In genomic region chr19:5756321-5756985, GRCm38 (mm10) we compare ENCODE assay signal across 8 mouse cellular contexts. TPM values are rescaled to one million over a fixed set of nuclear protein-coding genes. Genes with fewer than 3 reads are reported as not detected.
DNase-seq lines count a peak whose midpoint lies in the region; ATAC-seq lines count a peak whose summit lies in the region.

No protein-coding gene starts in this region.

- H3K27ac ChIP-seq in hindbrain, embryonic 14.5 days = no peak overlapping the region
- no peak overlapping the region for H3K27ac ChIP-seq in limb, embryonic 12.5 days

- peak overlapping the region; percentile 30 for H3K4me2 ChIP-seq in hindbrain, embryonic 14.5 days (replicated peaks)
- peak overlapping the region; percentile 50 for H3K4me2 ChIP-seq in limb, embryonic 12.5 days

- H3K4me1 ChIP-seq in hindbrain, embryonic 14.5 days (replicated peaks; ENCODE audit: control insufficient read depth, insufficient read depth, low read length) = peaks cover 10% of the 10 kb centered on the region; the same call in 1 of the 2 replicates
- peaks cover 20% of the 10 kb centered on the region for H3K4me1 ChIP-seq in limb, embryonic 12.5 days (replicated peaks)

- H3K4me3 ChIP-seq in hindbrain, embryonic 14.5 days (replicated peaks; ENCODE audit: low read length) = no peak overlapping the region; the same call in 1 of the 2 replicates
- peak overlapping the region; percentile 29 for H3K4me3 ChIP-seq in limb, embryonic 12.5 days (replicated peaks)

- ATAC-seq in hindbrain, embryonic 14.5 days (ENCODE audit: low FRiP score) = peak; percentile 35; the same call in 1 of the 2 replicates
- 0 out of 2 replicates have a peak, but pooled peaks have one; percentile 24 for ATAC-seq in limb, embryonic 12.5 days (ENCODE audit: insufficient number of reproducible peaks, insufficient read depth, low FRiP score, low TSS enrichment, low read depth)
- ATAC-seq in granulocyte monocyte progenitor cell, adult 5-6 weeks (replicated peaks; ENCODE audit: poor library complexity, severe bottlenecking) = no peak

- H3K9ac ChIP-seq in hindbrain, embryonic 14.5 days = 0 out of 2 replicates have a peak overlapping the region, but pooled peaks have one; percentile 0
- H3K9ac ChIP-seq in limb, embryonic 12.5 days (replicated peaks) = peak overlapping the region; percentile 45

- H3K27me3 ChIP-seq in hindbrain, embryonic 14.5 days (ENCODE audit: control insufficient read depth, insufficient read depth, low read length) = peaks cover 69% of the 10 kb centered on the region
- peaks cover 76% of the 10 kb centered on the region for H3K27me3 ChIP-seq in limb, embryonic 12.5 days

- 11% methylated on average over 28 of the region's 29 CpGs for WGBS in hindbrain, embryonic 14.5 days
- WGBS in limb, embryonic 12.5 days = 10% methylated on average over 28 of the region's 29 CpGs

- peaks cover 46% of the 10 kb centered on the region for H3K36me3 ChIP-seq in hindbrain, embryonic 14.5 days (replicated peaks; ENCODE audit: control insufficient read depth, insufficient read depth)
- H3K36me3 ChIP-seq in limb, embryonic 12.5 days = peaks cover 67% of the 10 kb centered on the region

- DNase-seq in cerebellum, adult 9-11 months = peak; percentile 46
- no peak for DNase-seq in cerebellum, postnatal 4 days (ENCODE audit: low spot score in 2 of 2)
- DNase-seq in embryo, embryonic 10 days (ENCODE audit: low spot score) = peak; percentile 39
- no peak for DNase-seq in hindbrain, embryonic 14.5 days (ENCODE audit: low spot score)
- peak; percentile 88 to 93 for DNase-seq in right cerebral cortex, postnatal 10 days (ENCODE audit: low spot score in 2 of 2)
- no peak for DNase-seq in urinary bladder, adult 2 months (ENCODE audit: low spot score)

- H3K9me3 ChIP-seq in hindbrain, embryonic 14.5 days (ENCODE audit: control insufficient read depth, low read length) = no peaks in the 10 kb centered on the region
- no peaks in the 10 kb centered on the region for H3K9me3 ChIP-seq in limb, embryonic 12.5 days

RNA-seq across cellular contexts. Expression of gene Scyl1, which starts 14.8 kb away (rescaled TPM):
- 73.5 and 76.7 TPM in 2 replicates for polyA plus RNA-seq in hindbrain, embryonic 14.5 days (2014; fragmentation: Nextera tagmentation; extraction: Ambion mirVana)
- 74.9 and 78.0 TPM in 2 replicates for polyA plus RNA-seq in limb, embryonic 12.5 days (2016; fragmentation: Nextera tagmentation; extraction: Ambion mirVana)
- polyA plus RNA-seq in urinary bladder, adult 2 months (2012; rRNA removed) = 104 and 123 TPM in 2 replicates
- total RNA-seq in granulocyte monocyte progenitor cell, adult 5-6 weeks (2014; fragmentation: Nextera tagmentation) = 40.9 and 47.7 TPM in 2 replicates
- total RNA-seq in granulocyte monocyte progenitor cell, adult 5-6 weeks (2017) = 22.8 and 23.3 TPM in 2 replicates

RNA-seq across cellular contexts. Expression of gene Ltbp3, which starts 15.7 kb away (rescaled TPM):
- polyA plus RNA-seq in hindbrain, embryonic 14.5 days (2014; fragmentation: Nextera tagmentation; extraction: Ambion mirVana) = 13.8 and 15.8 TPM in 2 replicates
- 17.0 and 30.3 TPM in 2 replicates for polyA plus RNA-seq in limb, embryonic 12.5 days (2016; fragmentation: Nextera tagmentation; extraction: Ambion mirVana)
- 132 and 164 TPM in 2 replicates for polyA plus RNA-seq in urinary bladder, adult 2 months (2012; rRNA removed)
- total RNA-seq in granulocyte monocyte progenitor cell, adult 5-6 weeks (2014; fragmentation: Nextera tagmentation) = 1.8 and 16.0 TPM in 2 replicates
- total RNA-seq in granulocyte monocyte progenitor cell, adult 5-6 weeks (2017) = 3.7 and 3.9 TPM in 2 replicates

RNA-seq across cellular contexts. Expression of gene Fam89b, which starts 27.0 kb away (rescaled TPM):
- 140 and 144 TPM in 2 replicates for polyA plus RNA-seq in hindbrain, embryonic 14.5 days (2014; fragmentation: Nextera tagmentation; extraction: Ambion mirVana)
- polyA plus RNA-seq in limb, embryonic 12.5 days (2016; fragmentation: Nextera tagmentation; extraction: Ambion mirVana) = 140 and 143 TPM in 2 replicates
- 66.3 and 79.4 TPM in 2 replicates for polyA plus RNA-seq in urinary bladder, adult 2 months (2012; rRNA removed)
- total RNA-seq in granulocyte monocyte progenitor cell, adult 5-6 weeks (2014; fragmentation: Nextera tagmentation) = 37.4 and 41.7 TPM in 2 replicates
- total RNA-seq in granulocyte monocyte progenitor cell, adult 5-6 weeks (2017) = 20.9 and 31.8 TPM in 2 replicates

RNA-seq across cellular contexts. Expression of gene Ehbp1l1, which starts 30.3 kb away (rescaled TPM):
- 9.2 and 12.5 TPM in 2 replicates for polyA plus RNA-seq in hindbrain, embryonic 14.5 days (2014; fragmentation: Nextera tagmentation; extraction: Ambion mirVana)
- 15.9 and 16.5 TPM in 2 replicates for polyA plus RNA-seq in limb, embryonic 12.5 days (2016; fragmentation: Nextera tagmentation; extraction: Ambion mirVana)
- polyA plus RNA-seq in urinary bladder, adult 2 months (2012; rRNA removed) = 97.4 and 116 TPM in 2 replicates
- 23.2 and 29.5 TPM in 2 replicates for total RNA-seq in granulocyte monocyte progenitor cell, adult 5-6 weeks (2014; fragmentation: Nextera tagmentation)
- total RNA-seq in granulocyte monocyte progenitor cell, adult 5-6 weeks (2017) = 30.6 and 41.6 TPM in 2 replicates

RNA-seq across cellular contexts. Expression of gene Kcnk7, which starts 52.3 kb away (rescaled TPM):
- 0.36 TPM in 1 of 2 replicates, not detected in the other for polyA plus RNA-seq in hindbrain, embryonic 14.5 days (2014; fragmentation: Nextera tagmentation; extraction: Ambion mirVana)
- polyA plus RNA-seq in limb, embryonic 12.5 days (2016; fragmentation: Nextera tagmentation; extraction: Ambion mirVana) = 0.40 TPM in 1 of 2 replicates, not detected in the other
- 0.13 and 0.25 TPM in 2 replicates for polyA plus RNA-seq in urinary bladder, adult 2 months (2012; rRNA removed)
- not detected in 2 replicates for total RNA-seq in granulocyte monocyte progenitor cell, adult 5-6 weeks (2014; fragmentation: Nextera tagmentation)
- total RNA-seq in granulocyte monocyte progenitor cell, adult 5-6 weeks (2017) = not detected in 2 replicates

Comparison
In these comparisons a context has a peak if more than half of its experiments do, and no peak if none do; other contexts are left out.
1. DNase-seq: peak in cerebellum, adult 9-11 months (single experiment), embryo, embryonic 10 days (single experiment) and right cerebral cortex, postnatal 10 days (2 of 2); none in cerebellum, postnatal 4 days (0 of 2), hindbrain, embryonic 14.5 days (single experiment) and urinary bladder, adult 2 months (single experiment).